Mouse (Mus musculus): ENCODE results near the gene Lcn8.

Gene Lcn8

DNA sequence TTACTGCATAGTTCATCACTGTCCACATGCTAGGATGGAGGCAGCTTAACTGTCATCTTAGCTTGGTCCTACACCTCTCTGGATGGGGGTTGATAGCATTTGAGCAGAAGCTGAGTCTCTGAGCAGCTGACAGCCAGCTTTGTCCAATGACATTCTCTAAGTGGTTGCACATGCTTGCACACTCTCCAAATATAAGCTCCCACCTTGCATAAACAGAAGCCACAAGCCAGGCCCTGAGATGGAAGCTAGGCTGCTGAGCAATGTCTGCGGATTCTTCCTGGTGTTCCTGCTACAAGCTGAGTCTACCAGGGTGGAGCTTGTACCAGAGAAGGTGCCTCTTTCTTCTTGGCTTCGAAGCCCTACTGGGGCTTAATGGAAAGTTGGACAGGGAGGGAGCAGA lies at the start of gene Lcn8:
Lcn8 (plus strand) TSS at position 219 of the 400 bp plus-strand sequence.
- DNase-seq: no peak

DNA sequence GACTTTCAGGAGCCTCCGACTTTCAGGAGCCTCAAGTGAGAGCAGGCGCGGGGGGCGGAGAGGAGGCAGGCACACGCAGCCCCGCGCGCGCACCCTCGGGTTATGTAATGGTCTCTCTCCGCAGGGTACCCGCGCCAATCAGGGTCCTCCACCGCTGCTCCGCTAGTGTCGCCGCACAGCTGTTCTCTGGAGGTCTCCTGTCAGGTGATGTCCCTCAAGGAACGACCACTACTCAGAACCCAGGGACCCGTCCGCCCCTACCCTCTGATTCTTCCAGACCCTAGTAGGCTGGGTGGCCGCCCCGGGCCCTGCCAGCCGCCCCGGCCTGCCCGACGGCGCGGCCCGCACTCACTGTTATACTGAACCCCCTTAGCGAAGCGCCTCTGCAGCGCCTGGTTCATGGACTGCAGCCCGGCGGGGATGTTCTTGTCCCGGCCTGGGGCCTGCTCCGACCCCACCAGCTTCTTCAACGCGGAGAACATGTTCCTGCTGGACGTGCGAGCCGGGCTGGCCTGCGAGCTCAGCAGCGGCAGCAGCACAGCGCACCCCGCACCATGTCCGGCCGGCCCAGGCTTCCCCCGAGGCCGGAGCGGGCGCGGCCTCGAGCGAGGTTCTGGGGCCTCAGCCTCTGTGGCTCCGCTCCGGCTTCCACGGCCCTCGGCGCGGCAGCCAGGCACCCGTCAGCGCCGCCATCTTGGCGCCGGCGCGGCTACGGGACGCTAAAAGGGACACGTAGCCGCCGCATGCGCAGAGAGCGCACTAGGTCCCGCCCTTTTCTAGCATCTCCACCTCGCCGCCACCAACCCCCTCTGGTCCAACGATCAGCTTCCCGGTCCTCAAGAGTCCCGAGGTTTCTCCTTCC lies 44.9 kb upstream of the Lcn8 start, which contains the start of gene Rabl6:
Rabl6 (minus strand) TSS at position 761 of the 862 bp plus-strand sequence.
- peak; percentile 85 for DNase-seq

DNA sequence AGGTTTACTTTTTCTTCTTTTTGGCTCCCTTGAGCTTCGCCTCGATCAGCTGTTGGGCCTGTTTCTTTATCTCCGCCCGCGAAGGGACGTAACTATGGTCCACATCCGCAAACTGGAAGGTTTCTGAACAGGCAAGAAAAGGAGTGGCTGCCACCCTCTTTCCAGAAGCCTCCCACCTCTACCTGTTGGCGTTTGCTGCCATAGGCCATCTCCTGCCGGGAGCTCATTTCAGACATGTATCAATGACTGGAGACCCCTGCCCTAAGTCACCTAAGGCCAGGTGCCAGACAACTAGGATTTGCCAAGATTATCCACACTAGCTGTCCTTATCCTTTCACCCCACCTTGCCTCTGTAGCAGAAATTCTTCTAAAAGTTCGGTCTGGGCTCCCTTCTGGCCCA lies 44.2 kb upstream of the Lcn8 start:
- DNase-seq: no peak

DNA sequence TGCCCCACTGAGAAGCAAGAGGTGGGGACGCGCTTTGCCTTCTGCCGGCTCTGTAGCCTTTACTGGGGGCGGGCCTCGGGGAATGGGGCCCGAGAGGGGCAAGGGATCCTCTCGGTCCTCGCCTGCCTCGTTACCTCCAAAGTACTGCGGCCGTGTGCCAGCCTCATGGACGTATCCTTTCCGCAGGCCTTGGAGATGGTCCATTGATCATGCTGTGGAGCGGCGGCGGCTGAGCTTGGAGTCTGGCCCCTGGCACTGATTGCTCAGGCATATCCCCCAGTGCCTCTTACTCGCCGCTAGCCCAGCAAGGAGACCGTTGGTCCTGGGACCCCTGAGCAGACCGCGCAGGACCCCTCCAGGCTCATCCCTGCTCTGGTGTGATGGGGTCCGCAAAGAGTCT lies 36.5 kb upstream of the Lcn8 start:
- DNase-seq: no peak

DNA sequence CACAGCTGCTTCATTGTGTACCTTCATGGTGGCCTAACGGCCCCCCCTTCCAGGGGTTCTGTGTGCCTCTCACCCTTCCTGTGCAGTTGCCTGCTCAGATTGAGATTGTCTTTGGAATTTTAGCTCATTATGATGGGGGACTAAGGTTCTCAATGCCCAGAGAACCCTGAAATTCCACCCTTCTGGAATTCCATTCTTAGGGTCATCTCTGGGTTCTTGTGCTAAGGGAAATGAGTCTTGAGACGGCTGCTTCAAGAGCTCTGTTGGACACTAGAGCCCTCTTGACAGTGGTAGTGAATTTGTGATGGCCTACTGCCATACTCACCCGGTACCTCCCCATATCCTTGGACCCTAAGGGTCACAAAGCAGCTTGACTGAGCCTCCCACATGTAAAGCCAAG lies 35.3 kb upstream of the Lcn8 start, which contains the start of gene Ccdc183:
Ccdc183 (minus strand) TSS at position 101 of the 400 bp plus-strand sequence.
- DNase-seq: no peak

GRCm38 (mm10) chr2:25620386-25620785 lies 32.5 kb upstream of the Lcn8 start:
- DNase-seq: no peak

DNA sequence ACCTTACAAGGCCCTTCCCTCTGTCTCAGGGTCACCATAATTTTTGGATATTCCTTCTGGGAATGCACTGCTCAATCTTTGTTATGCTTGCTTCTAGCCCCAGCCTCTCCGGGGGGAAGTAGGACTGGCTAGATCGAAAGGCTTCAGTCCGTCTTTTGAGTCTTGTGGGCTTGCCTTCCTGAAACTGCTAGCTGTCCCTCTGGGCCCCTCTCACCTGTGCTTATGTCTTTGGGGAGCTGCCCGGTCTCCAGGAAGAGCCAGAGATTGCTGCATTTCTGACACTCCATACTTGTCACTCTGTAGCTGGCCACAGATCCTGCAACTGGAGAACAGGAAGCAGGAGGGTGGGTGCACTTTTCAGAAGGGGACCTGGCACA lies 32.1 kb upstream of the Lcn8 start:
- DNase-seq: no peak

DNA sequence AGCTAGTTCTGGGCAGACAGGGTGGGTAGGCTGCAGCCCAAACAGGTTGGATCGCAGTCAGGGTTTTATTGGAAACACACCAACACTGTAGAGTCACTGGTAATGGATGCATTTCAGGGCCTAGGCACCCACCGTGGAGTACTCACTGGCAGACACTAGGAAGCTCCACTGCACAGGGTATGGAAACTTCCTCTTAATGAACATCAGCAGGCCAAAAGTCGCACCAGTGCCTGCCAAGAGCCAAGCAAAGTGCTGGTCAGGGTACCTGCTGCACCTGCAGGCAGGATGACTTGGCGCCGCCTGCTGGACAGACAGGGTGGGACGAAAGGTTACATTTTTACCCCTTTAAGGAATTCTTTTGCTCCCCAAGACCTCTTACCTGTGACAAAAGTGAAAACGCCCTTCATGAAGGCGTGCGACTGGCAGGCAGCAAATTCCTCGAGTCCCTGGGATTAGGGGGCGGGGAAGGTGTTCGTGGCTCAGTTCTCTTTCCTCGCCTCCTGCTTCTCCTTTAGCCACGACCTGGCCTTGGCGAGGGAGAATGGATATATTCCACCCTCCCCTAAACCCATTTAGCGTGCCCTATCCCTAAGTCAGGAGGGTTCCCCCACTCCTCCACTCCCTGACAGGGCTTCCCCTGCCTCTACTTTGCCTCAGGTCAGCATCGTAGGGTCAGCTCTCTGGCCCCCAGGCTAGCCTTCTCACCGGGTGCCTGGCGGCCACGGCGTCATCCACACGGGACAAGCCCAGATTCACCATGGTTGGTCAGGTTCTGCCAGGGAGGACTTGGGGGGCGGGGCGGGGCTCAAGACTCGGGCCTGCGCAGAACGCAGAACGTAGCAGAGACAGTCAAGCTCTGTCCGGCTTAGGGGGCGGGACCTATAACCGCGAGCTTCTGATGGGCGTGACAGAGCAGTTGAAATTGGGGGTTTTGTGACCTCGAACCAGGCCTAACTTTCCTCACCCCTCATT lies 31.4 kb upstream of the Lcn8 start, which contains the start of gene Tmem141:
Tmem141 (minus strand) TSS at position 777 of the 972 bp plus-strand sequence.
- DNase-seq: peak; percentile 91

GRCm38 (mm10) chr2:25625986-25626385 lies 26.9 kb upstream of the Lcn8 start:
- DNase-seq: no peak

GRCm38 (mm10) chr2:25627811-25628210 lies 25.1 kb upstream of the Lcn8 start, which contains the start of gene Fcna:
Gene Fcna, minus strand, starts transcription at chr2:25628030.
- DNase-seq: no peak

DNA sequence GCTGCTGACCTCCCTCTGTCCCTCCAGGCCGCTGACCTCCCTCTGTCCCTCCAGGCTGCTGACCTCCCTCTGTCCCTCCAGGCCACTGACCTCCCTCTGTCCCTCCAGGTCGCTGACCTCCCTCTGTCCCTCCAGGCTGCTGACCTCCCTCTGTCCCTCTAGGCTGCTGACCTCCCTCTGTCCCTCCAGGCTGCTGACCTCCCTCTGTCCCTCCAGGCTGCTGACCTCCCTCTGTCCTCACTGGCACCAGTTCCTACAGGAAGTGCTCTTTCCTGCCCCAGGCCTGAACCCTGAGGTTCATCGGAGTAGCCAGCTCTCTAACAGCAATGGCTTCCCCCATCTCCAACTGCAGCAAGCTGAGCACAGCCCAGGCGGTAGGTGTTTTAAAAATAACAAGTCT lies 24.2 kb upstream of the Lcn8 start:
- peak; percentile 47 for DNase-seq

DNA sequence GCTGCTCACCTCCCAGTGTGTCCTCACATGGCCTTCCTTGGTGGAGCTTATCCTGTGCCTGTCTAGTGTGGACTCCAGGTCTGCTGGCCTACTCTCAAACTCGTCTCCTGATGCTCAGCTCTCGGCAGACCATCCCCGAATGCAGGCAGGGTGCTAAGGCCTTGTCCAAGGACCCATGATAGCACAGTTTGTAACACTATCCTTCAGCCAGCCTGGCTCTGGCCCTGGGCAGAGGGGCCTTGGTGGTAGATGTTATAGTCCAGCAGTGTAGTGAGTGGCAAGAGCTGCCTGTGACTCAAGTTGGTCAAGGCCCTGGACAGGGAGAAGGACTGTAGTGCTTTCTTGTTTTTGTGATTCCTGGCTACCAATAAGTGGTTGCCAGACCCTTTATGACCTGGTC lies 19.3 kb upstream of the Lcn8 start:
- no peak for DNase-seq

DNA sequence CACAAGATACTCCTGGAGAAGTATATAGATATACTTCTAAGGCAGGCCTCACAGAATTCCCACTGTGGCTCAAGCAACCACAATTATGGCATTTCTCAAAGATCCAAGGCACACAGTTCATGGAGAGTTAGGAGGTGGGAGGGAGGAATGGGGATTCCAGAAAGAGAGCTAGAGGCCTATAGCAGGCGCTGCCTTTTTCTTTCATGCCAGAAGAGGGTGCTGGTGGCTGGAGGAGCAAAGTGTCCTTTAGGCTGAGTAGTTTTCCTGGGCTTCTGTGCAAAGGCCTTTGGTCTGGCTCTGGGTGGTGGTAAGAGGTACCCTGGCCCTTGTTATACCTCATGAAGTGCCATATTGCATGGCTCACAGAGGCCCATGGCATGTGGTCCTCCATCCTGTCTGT lies 18.9 kb upstream of the Lcn8 start:
- DNase-seq: no peak

DNA sequence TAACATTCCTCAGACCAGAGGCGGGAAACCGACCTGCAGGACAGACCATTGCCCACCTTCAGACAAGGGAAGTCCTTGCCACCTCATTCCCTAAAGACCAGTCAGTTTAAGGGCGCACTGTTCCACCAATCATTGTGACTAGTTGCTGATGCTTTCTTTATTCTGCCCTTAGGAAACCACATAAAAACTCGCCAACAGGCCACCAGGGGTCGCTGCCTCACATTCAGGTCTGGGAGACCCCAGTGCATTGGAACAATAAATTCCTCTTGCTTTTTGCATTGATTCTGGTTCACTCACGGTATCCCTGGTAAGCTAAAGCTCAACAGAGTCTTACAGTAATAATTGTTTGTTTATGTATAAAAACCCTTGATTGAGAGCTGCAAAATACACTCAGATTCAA lies 13.0 kb upstream of the Lcn8 start:
- no peak for DNase-seq

DNA sequence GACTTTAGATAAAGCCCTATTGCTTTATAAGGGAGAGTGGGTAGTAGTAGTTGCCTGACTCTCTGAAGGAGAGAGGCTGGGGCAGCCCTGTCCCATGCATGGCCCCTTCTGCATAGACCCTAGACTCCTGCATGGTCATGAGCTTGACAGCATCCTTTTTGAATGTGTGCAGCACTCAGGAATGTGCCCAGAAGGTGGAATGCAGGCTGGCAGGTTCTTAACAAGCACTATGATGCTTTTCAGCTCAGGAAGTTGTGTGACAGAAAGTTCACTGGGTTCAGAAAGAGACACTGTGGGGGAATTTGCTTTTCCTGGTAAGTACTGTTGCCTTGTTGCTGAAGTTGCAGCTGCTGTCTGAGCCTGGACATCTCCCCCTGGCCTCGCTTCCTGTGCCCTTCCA lies 1.6 kb downstream of the Lcn8 start:
- no peak for DNase-seq

DNA sequence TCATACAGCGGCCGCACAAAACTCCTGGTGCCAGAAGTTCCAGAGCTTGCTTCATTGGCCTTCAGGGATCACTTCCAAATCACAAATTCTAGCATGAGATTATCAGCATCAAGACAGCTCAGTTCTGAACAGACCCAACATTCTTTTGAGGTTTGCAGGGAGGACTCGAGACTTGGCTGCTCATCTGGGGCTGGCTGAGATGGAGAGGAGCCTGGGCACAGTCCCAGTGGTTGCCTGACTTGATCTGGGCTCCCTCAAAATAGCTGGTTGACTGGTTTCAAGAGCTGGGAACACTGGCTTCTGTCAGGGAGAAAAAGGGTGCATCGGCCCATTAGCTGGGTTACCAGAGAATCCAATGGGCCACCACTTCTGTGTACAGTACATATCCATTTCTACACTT lies 3.8 kb downstream of the Lcn8 start:
- DNase-seq: no peak

DNA sequence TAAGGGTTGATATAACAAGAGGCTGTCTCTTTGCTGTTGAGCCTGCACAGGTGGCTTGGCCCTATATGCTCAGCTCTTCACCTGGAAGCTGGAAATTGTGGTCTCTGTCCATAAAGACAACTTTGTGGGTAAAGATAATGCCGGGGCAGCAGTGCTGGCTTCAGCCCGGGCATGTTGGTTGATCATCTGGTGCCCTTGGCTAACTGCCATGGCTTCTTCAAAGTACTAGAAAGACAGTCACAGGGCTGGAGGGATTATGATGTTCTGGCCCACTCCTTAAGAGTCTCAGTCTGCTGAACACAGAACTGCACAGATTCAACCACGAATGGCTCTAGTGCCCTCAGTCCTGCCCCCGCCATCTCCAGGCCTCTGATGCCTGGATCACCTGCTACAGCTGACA lies 4.3 kb downstream of the Lcn8 start:
- DNase-seq: no peak

- DNase-seq: no peak
Measured at GRCm38 (mm10) chr2:25657652-25658051, 4.7 kb downstream of the Lcn8 start, which contains the start of gene Lcn5. Gene Lcn5, plus strand, starts transcription at chr2:25657952.

GRCm38 (mm10) chr2:25660279-25660678 lies 7.4 kb downstream of the Lcn8 start:
- DNase-seq: no peak

DNA sequence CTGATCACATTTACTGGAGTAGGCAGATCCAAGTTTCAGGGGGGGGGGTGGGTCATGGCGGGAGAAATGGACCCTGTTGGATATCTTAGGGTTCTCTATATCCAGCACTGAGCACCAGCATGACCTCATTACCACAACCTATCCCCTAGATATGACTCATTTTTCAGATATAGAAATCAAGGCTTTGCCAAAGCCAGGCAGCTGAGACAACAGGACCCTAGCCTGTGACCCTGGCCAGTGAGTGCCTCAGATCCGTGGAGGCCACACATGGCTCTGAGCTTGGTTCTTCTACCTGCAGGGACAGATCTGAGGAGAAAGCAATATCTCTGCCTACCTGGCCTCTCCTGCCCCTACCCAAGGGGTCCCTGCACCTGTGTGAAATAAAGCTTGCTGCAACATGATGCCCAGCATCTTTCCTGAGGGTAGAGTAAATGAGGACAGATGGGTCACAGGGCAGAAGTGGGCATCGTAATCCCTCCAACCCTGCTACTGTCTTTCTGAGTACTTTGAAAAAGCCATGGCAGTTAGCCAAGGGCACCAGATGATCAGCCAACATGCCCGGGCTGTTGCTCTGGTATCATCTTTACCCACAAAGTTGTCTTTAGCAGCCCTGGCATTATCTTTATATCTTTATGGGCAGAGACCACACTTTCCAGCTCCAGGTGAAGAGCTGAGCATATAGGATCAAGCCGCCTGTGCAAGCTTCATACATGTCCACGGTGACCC lies 8.5 kb downstream of the Lcn8 start:
- no peak for DNase-seq

- DNase-seq: no peak
Measured at GRCm38 (mm10) chr2:25663511-25663910, 10.6 kb downstream of the Lcn8 start.

DNA sequence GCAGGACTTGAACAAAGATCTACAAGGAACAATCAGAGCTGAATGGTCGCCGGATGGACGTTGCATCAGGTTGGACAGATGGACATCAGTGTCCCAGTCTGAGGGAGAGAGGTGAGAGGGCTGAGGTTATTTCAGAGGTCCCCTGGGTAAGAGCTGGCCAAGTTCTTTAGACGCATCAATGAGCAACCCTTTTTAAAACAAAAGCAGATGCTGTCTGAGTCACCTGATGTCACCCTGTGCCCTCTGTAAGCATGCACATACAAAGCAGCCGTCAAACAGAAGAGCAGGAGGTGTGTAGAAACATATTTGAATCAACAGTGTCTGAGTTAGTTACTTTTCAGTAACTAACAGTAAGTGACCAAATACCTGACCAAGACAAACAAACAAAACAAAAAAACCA lies 11.2 kb downstream of the Lcn8 start:
- no peak for DNase-seq

- DNase-seq: no peak
Measured at GRCm38 (mm10) chr2:25666516-25666915, 13.6 kb downstream of the Lcn8 start.
